Mouse (Mus musculus): ENCODE data around the gene Rgs6.

- TF ChIP-seq CTCF (IDR thresholded peaks at IDR 0.05; ENCODE audit: low read depth) (no peak), EP300 (optimal IDR thresholded peaks at IDR 0.05) (no peak)
These were observed 622.6 kb downstream of the Rgs6 start for GRCm38 (mm10) chr12:83210735-83211134.

Measured in stomach, postnatal 0 days (tissue).